Mouse (Mus musculus) CD4-positive helper T cell, adult 2 months (primary cell): ENCODE measurements around the gene Tmed10.

ENCODE experiments used
- DNase-seq: peaks from one replicate; pipeline ENCODE4 v3.0.0-alpha.2; 2012; ENCODE audit warnings: low read depth, missing footprints, low spot score

Gene Tmed10

DNA sequence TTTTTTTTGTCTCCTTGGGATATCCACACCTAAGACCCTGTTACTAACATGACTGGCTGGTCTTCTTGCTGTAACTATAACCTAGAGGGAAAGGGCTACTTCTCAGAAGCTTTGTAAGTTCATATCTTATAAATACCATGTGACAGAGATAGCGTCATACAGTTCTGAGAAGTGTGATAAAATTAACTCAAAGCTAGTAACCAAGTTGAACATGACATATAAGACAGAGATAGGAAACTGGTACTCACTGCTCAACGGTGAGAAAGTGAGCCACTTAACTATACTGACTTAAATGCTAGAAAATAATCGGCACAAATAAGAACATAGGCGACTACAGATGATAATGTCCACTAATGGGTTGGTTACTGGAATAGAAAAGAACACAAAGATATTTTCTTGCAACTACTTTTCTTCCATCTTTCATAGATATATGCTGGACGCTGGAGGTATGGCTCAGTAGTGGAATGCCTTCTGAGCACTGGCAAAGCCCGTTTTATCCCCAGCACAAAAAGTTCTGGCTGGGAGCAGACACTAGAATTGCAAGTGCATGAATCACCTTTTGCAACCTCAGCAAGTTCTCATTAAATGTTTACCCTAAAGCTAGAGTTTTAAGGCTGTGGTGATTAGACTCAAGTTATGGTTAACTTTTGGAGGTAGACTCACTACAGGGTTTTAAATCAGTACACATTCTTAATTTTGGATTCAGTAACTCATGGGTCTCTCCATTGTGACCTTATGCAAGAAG lies 36.9 kb downstream of the Tmed10 start:
- no peak for DNase-seq

- DNase-seq, result no peak
Measured at GRCm38 (mm10) chr12:85330153-85330552, 44.5 kb downstream of the Tmed10 start.

DNA sequence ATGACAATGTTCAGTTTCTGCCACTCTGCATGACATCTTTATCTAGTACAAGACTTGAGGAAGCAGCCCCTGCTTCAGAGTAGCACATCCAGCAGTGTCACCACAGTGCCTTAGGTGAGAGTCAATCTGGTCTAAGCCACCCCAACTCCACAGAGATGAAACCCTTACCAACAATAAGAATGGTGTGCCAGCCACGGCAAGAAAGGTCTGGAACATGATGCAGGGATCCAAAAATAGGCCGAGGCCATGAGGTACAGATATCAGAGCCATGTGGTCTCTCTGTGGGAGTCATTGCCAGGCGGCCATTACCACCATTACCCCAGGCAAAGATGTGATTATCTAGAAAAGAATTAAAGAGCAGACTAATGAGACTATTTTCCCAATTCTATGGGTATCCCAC lies 66.0 kb downstream of the Tmed10 start:
- no peak for DNase-seq

GRCm38 (mm10) chr12:85305247-85305892 lies 69.3 kb downstream of the Tmed10 start:
- DNase-seq, result peak; percentile 87

DNA sequence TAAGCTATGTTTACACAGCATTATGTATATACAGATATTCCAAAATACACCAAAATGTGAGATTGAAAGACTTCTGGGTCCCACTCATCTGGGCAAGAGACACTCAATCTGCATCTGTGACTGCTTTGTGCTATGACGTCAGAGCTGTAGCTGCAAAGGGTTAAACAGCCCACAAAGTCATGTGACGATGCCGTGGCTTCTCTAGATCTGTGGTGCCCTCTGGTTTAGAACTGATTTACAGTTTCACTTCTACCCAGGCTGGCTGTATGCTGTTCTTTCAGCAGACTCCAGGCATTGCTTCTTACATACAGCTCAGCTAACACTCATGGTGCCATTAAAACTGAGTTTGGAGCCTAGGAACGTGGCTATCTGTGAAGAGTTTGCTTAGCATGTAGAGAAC lies 69.9 kb downstream of the Tmed10 start:
- DNase-seq, result peak; percentile 83

DNA sequence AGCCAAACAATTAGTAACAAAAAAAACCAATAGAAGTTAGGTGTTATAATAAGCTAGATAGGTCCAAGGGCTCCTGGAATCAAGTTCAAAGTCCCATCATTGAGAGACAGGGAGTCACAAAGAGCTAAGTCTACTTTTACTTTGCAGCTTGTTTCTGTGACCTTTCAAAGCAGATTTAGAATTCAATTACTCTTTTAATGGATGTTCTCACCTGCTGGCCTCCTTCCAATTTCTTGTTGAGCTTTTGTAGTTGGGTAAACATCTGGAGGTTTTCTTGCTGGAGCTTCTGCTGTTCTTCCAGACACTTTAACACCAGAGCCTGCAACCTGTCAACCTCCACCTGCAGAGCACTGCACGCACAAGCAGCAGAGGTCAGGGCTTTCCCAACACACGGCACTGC lies 71.4 kb downstream of the Tmed10 start:
- DNase-seq, result no peak

GRCm38 (mm10) chr12:85298835-85299180 lies 75.8 kb downstream of the Tmed10 start:
- no peak for DNase-seq

DNA sequence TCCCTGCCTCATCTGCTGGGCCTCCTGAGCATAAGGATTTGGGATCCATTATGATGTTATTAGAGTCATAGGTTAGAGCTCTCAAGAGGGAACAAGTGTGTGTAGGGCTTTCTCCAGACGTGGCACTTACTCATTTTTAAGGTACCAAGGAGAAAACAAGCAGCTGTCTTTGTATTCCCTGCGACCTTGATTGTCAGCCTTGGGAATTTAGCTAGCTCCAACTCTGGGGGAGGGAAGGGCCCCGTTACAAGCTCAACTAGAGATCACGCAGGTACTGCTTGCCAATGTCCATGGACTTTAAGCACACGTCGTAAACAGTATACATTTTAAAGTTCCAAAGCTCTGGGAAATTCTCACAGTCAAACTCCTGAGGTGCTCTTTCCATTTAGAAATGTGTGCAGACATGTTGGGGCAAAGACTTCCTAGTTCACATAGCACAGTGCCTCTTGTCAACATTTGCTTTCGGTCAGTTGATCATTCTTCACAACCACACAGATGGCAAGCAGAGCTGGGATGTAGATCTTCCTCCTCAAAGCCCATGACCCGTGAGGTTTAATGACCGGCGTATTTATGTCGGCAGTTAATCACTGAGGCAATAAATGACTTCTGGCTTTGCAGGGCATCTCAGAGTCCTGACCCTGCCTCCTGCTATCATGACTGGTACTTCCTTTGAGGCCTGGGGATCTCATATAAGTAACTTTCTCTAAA lies 76.4 kb downstream of the Tmed10 start:
- DNase-seq, result no peak

DNA sequence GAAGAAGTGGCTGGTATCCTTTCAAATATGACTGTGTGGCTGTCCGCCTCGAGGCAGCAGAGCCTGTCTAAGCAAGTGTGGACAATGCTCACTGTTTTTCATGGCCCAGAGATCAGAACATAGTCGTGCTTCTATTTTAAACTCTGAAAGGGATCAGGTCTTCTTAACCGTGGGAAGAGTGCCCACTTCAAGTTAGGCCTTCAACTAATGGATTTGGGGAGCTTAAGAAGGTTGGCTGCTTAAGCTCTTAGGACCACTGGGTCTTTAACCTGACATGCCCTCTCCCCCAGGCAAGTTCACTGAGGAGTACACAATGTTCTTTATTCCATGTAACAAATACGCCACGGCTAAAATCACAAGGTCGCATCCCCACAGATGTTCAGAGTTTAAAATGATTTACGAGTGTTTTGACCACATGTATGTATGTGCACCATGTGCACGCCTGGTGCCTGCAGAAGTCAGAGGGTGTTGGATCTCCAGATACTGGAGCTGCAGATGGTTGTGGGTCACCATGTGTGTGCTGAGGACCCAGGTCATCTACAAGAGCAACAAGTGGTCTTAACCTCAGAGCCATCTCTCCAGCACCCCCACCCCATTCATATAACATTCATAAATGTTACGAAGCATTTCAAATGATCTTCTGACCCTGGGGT lies 77.2 kb downstream of the Tmed10 start:
- DNase-seq, result no peak

- no peak for DNase-seq
Measured at GRCm38 (mm10) chr12:85296915-85297314, 77.7 kb downstream of the Tmed10 start.

DNA sequence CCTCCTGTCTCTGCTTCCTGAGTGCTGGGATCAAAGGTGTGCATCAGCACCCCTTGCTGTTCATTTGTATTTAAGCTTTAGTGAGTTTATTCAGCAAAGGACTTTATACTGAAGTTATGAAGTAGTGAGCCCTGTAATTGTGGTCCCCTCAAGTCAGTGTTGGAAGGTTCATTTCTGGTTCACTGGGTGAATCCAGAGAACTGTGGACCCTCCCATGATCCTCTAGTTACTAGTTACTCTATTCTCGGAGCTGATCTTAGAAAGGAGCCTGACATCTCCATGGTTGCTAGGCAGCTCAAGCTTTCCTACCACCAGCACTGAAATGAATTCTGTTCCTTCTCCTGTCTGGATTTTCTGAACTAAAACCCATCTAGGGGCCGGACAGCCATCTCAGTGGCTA lies 79.1 kb downstream of the Tmed10 start:
- DNase-seq, result no peak

DNA sequence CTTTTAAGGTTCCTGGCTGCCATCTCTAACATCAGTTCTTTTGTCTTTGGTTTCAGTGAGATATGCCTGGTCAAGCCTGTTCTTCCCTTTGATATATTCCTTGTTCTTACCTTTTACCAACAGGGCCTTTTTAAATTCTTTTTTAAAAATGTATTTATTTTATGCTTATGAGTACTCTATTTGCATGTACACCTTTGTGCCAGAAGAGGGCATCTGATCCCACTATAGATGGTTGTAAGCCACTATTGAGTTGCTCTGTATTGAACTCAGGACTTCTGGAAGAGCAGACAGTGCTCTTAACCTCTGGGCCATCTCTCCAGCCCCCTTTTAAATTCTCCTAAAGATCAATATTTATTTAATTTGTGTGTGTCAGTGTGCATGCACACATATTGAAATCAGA lies 81.7 kb downstream of the Tmed10 start:
- DNase-seq, result no peak

GRCm38 (mm10) chr12:85292288-85292687 lies 82.4 kb downstream of the Tmed10 start:
- DNase-seq, result no peak

DNA sequence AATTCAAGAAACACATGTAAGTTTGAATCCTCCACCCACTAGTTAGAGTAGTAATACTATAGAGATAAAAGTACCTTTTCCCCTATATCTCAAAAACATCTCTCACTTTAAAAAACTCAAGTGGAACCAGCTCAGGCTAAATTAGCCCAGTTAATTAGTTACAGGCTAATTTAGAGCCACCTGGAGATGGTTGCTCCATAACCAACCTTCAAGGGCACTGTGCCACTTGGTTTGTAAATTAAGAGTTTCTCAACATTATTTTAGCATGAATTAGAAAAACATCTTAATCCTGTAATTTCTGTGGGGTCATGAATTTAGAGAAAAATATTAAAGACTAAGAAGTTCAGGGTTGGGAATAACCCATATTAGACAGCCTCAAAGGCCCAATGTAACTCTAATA lies 83.1 kb downstream of the Tmed10 start:
- DNase-seq, result no peak

- no peak for DNase-seq
Measured at GRCm38 (mm10) chr12:85290633-85291032, 84.0 kb downstream of the Tmed10 start.
